Mouse (Mus musculus) limb, embryonic 14.5 days (tissue): Measurements from ENCODE around the gene Tmem131l. TPM values are rescaled to one million over a fixed set of nuclear protein-coding genes. Genes with fewer than 3 reads are reported as not detected.
"Not testable (repeated sequence)": the region's sequence is repeated elsewhere in the genome, so short reads cannot be mapped to it uniquely, and the experiment has no call there.

Source experiments
- ATAC-seq: fragments of 200-750 bp; cut with Nextera tagmentation; 2 replicates; pipeline ENCODE4 v1.8.0; 2017; ENCODE audit warnings: low read depth, moderate number of reproducible peaks, moderate TSS enrichment; ENCODE audit not compliant: low FRiP score
- DNase-seq: peaks from one replicate; pipeline ENCODE4 v3.0.0-alpha.2; 2015; ENCODE audit warnings: low spot score
- H3K27ac ChIP-seq: fragments of 300-500 bp; sonication (generic); replicated peaks from 2 replicates; pipeline ENCODE4 v1.5.1; 2014; ENCODE audit warnings: low read depth, mild to moderate bottlenecking, low read length, moderate library complexity, mixed read lengths
- H3K27me3 ChIP-seq: fragments of 300-500 bp; sonication (generic); 2 replicates; pipeline ENCODE4 v1.6.1; 2014; ENCODE audit warnings: low read length, mixed read lengths; ENCODE audit not compliant: control insufficient read depth, insufficient read depth
- H3K36me3 ChIP-seq: fragments of 300-500 bp; sonication (generic); 2 replicates; pipeline ENCODE4 v1.6.1; 2014; ENCODE audit warnings: mild to moderate bottlenecking, low read length, moderate library complexity, mixed read lengths; ENCODE audit not compliant: control insufficient read depth, insufficient read depth
- H3K4me1 ChIP-seq: fragments of 300-500 bp; sonication (generic); 2 replicates; pipeline ENCODE4 v1.6.1; 2014; ENCODE audit warnings: antibody characterized with exemption, low read length, mixed read lengths; ENCODE audit not compliant: control insufficient read depth, insufficient read depth
- H3K4me2 ChIP-seq: fragments of 300-500 bp; sonication (generic); replicated peaks from 2 replicates; pipeline ENCODE4 v1.6.1; 2014; ENCODE audit warnings: low read depth, mild to moderate bottlenecking, low read length, moderate library complexity; ENCODE audit not compliant: severe bottlenecking
- H3K4me3 ChIP-seq: fragments of 300-500 bp; sonication (generic); replicated peaks from 2 replicates; pipeline ENCODE4 v1.5.1; 2014; ENCODE audit warnings: low read length
- H3K9ac ChIP-seq: fragments of 300-500 bp; sonication (generic); 2 replicates; pipeline ENCODE4 v1.6.1; 2014; ENCODE audit warnings: mild to moderate bottlenecking, low read depth, low read length, moderate library complexity; ENCODE audit not compliant: severe bottlenecking
- H3K9me3 ChIP-seq: fragments of 300-500 bp; sonication (generic); 2 replicates; pipeline ENCODE4 v1.6.1; 2016; ENCODE audit warnings: low read length; ENCODE audit not compliant: control insufficient read depth
- POLR2A ChIP-seq: fragments of 200-500 bp; IDR thresholded peaks from 2 replicates; pipeline ENCODE4 v1.8.0; 2012; ENCODE audit warnings: inconsistent platforms, mild to moderate bottlenecking, moderate library complexity, borderline replicate concordance; ENCODE audit not compliant: insufficient read depth, insufficient read length; ENCODE audit errors: extremely low read depth
- WGBS: fragments of 180-500 bp; shearing (Covaris S2); extraction: QIAGEN DNeasy Blood & Tissue Kit; methylation state at CpG from one replicate; pipeline ENCODE4 v1.1.7; 2014; 5-methylcytosine and 5-hydroxymethylcytosine counted together
- polyA plus RNA-seq, 2 experiments: library from polyadenylated mRNA; depleted of rRNA in 1 of 2; stranded (reverse) in 1 of 2; unstranded in 1 of 2; fragments of >200 nt; fragmentation: Nextera tagmentation in 1 of 2; extraction: Ambion mirVana in 1 of 2; gene quantifications; 2 replicates each; pipeline versions ENCODE4 v1.2.1 to v1.2.3; 2012 to 2014

Tmem131l gene
- polyA plus RNA-seq, 2 experiments: 52.4 to 59.8 TPM

GRCm38 (mm10) chr3:83878801-83879200 lies 161.2 kb downstream of the Tmem131l start:
- H3K27ac ChIP-seq: no peak overlapping the region
- no peak overlapping the region for H3K4me2 ChIP-seq
- no peak overlapping the region for H3K9ac ChIP-seq
- H3K4me1 ChIP-seq: no peaks in the 10 kb centered on the region
- no peaks in the 10 kb centered on the region for H3K9me3 ChIP-seq
- H3K36me3 ChIP-seq: no peaks in the 10 kb centered on the region
- no peak for ATAC-seq
- H3K27me3 ChIP-seq: no peaks in the 10 kb centered on the region
- TF ChIP-seq POLR2A: no peak
- H3K4me3 ChIP-seq: no peak overlapping the region
- WGBS: 85% methylated on average over 4 of the region's 4 CpGs
- no peak for DNase-seq

- no peak for DNase-seq
Measured at GRCm38 (mm10) chr3:83876299-83876698, 163.7 kb downstream of the Tmem131l start.

GRCm38 (mm10) chr3:83875078-83875477 lies 164.9 kb downstream of the Tmem131l start:
- WGBS: 76% methylated on average over 2 of the region's 2 CpGs
- not testable (repeated sequence) for H3K27ac ChIP-seq, H3K4me3 ChIP-seq, ATAC-seq, H3K4me1 ChIP-seq, H3K9me3 ChIP-seq, H3K9ac ChIP-seq, H3K4me2 ChIP-seq, H3K36me3 ChIP-seq, DNase-seq, H3K27me3 ChIP-seq

More at GRCm38 (mm10) chr3:83876299-83876698, 163.7 kb downstream of the Tmem131l start:
- no peak overlapping the region for H3K9ac ChIP-seq
- H3K27me3 ChIP-seq: no peaks in the 10 kb centered on the region
- H3K27ac ChIP-seq: no peak overlapping the region
- H3K36me3 ChIP-seq: no peaks in the 10 kb centered on the region
- no peaks in the 10 kb centered on the region for H3K9me3 ChIP-seq
- no peak for ATAC-seq
- WGBS: 64% methylated on average over 4 of the region's 4 CpGs
- no peak overlapping the region for H3K4me2 ChIP-seq
- no peak overlapping the region for H3K4me3 ChIP-seq
- no peak for TF ChIP-seq POLR2A
- H3K4me1 ChIP-seq: no peaks in the 10 kb centered on the region

- not testable (repeated sequence) for H3K27ac ChIP-seq, H3K4me2 ChIP-seq, H3K27me3 ChIP-seq, H3K4me1 ChIP-seq, ATAC-seq, H3K9ac ChIP-seq, H3K9me3 ChIP-seq, DNase-seq, H3K4me3 ChIP-seq, H3K36me3 ChIP-seq
- WGBS: 95% methylated on average over 2 of the region's 2 CpGs
Measured at GRCm38 (mm10) chr3:83872853-83873252, 167.1 kb downstream of the Tmem131l start.

GRCm38 (mm10) chr3:83871962-83872361 lies 168.0 kb downstream of the Tmem131l start:
- WGBS: 95% methylated on average over 4 of the region's 4 CpGs
- not testable (repeated sequence) for ATAC-seq, H3K9ac ChIP-seq, H3K36me3 ChIP-seq, DNase-seq, H3K9me3 ChIP-seq, H3K27me3 ChIP-seq, H3K4me1 ChIP-seq, H3K4me3 ChIP-seq, H3K27ac ChIP-seq, H3K4me2 ChIP-seq

- 92% methylated on average over 7 of the region's 7 CpGs for WGBS
- H3K4me2 ChIP-seq, H3K9me3 ChIP-seq, H3K27me3 ChIP-seq, ATAC-seq, DNase-seq, H3K4me3 ChIP-seq, H3K27ac ChIP-seq, H3K36me3 ChIP-seq, H3K9ac ChIP-seq, H3K4me1 ChIP-seq: not testable (repeated sequence)
Measured at GRCm38 (mm10) chr3:83871559-83871958, 168.4 kb downstream of the Tmem131l start.
